Mouse (Mus musculus): Measurements from ENCODE around the gene Socs3. TPM values are rescaled to one million over a fixed set of nuclear protein-coding genes. Genes with fewer than 3 reads are reported as not detected.

The Socs3 gene
- 13.5 and 15.7 TPM in 2 replicates for polyA plus RNA-seq (2015; fragmentation: Nextera tagmentation; extraction: Ambion mirVana)

DNA sequence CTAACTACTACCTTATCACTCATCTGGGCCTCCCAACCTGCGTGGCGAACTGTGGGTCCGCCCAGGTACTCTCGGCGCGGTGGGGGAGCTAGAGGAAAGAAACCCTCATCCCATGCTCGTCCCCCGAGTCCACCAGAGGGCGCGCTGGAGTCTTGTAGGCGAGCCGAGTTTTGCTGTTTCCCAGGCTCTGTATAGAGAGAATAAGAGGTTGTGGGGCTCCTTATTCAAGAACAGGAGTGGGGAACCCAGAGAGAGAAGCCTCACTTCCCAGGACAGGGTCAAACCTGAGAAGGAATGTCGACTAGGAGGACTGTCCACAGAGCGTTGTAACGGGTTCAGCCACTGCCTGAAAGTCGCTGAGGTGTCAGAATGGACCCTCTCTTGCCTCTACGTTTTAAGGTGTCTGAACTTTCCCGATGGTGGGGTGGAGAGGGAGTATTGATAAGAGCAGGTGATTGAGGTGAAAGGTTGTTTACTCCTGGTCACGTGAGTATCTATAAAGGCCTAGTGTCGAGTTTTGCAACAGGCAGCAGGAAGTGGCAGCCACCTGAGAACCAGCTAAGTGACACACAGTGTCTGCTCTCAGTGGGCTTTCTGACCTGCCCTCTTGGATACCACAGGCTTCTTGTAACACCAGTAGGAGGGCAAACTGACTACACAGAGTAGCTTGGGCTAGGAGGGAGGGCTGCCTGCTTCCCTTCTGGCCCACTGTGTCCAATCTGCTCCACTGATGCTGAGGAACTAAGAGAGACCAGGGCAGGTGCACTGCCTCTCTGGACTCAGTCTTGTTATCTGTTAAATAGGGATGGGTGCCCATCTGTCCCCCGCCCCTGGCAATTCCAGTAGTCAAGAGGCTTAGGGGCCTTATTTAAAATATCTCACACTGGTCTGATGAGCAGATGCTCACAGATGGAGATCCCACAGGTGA is at the start of gene Socs3:
Socs3 (minus strand) TSS at position 103 of the 928 bp plus-strand sequence.
- TF ChIP-seq EP300 (optimal IDR thresholded peaks at IDR 0.05) (no peak), CTCF (IDR thresholded peaks at IDR 0.05; ENCODE audit: low read depth) (peak; percentile 97)
- DNase-seq (ENCODE audit: low spot score) (peak; percentile 98), ATAC-seq (ENCODE audit: low FRiP score, low TSS enrichment) (peak; percentile 58)
- peak within 1 kb of the TSS; percentile 93 for H3K4me2 ChIP-seq (replicated peaks; ENCODE audit: low read depth)
- H3K27ac ChIP-seq (replicated peaks) = peak within 1 kb of the TSS; percentile 99
- peaks cover 13% of the 10 kb centered on the region for H3K4me1 ChIP-seq (replicated peaks; ENCODE audit: control insufficient read depth, insufficient read depth)
- no peaks in the 10 kb centered on the region for H3K27me3 ChIP-seq (ENCODE audit: control insufficient read depth, insufficient read depth, low read length)
- 14% methylated on average over 21 of the region's 21 CpGs for WGBS
- peaks cover 5% of the 10 kb centered on the region; the same call in 1 of the 2 replicates for H3K36me3 ChIP-seq (ENCODE audit: control insufficient read depth, insufficient read depth, low read length)
- peak within 1 kb of the TSS; percentile 95 for H3K9ac ChIP-seq (ENCODE audit: low read length)
- H3K4me3 ChIP-seq (ENCODE audit: low read depth, low read length) = peak within 1 kb of the TSS; percentile 79
- no peaks in the 10 kb centered on the region for H3K9me3 ChIP-seq (ENCODE audit: control insufficient read depth, low read length)

DNA sequence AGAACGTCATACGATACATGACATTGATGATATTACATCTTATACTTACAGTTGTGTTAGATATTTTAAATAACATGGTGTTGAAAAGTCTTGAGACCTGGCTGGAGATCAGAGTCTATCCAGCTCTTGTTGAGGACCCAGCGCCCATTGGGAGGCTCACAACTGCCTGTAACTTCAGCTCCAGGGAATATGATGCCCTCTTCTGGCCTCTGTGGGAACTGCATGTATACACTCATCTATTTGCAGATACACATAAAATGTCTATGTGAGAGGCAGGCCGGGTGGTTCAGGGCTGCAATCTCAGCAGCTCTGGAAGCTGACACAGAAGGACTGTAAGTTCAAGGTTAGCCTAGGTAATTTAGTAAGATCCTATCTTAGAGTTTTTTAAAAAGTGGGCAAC is 48.5 kb upstream of the Socs3 start:
- 95% methylated on average over 4 of the region's 4 CpGs for WGBS
- Histone ChIP-seq H3K4me2 (replicated peaks; ENCODE audit: low read depth) (no peak overlapping the region), H3K9ac (ENCODE audit: low read length) (no peak overlapping the region), H3K9me3 (ENCODE audit: control insufficient read depth, low read length) (no peaks in the 10 kb centered on the region), H3K27me3 (ENCODE audit: control insufficient read depth, insufficient read depth, low read length) (no peaks in the 10 kb centered on the region), H3K4me3 (ENCODE audit: low read depth, low read length) (no peak overlapping the region), H3K36me3 (ENCODE audit: control insufficient read depth, insufficient read depth, low read length) (peaks cover 2% of the 10 kb centered on the region; the same call in 1 of the 2 replicates), H3K4me1 (replicated peaks; ENCODE audit: control insufficient read depth, insufficient read depth) (no peaks in the 10 kb centered on the region), H3K27ac (replicated peaks) (no peak overlapping the region)
- TF ChIP-seq CTCF (IDR thresholded peaks at IDR 0.05; ENCODE audit: low read depth) (peak; percentile 64), EP300 (optimal IDR thresholded peaks at IDR 0.05) (no peak)
- no peak for ATAC-seq (ENCODE audit: low FRiP score, low TSS enrichment)
- DNase-seq (ENCODE audit: low spot score) = no peak

DNA sequence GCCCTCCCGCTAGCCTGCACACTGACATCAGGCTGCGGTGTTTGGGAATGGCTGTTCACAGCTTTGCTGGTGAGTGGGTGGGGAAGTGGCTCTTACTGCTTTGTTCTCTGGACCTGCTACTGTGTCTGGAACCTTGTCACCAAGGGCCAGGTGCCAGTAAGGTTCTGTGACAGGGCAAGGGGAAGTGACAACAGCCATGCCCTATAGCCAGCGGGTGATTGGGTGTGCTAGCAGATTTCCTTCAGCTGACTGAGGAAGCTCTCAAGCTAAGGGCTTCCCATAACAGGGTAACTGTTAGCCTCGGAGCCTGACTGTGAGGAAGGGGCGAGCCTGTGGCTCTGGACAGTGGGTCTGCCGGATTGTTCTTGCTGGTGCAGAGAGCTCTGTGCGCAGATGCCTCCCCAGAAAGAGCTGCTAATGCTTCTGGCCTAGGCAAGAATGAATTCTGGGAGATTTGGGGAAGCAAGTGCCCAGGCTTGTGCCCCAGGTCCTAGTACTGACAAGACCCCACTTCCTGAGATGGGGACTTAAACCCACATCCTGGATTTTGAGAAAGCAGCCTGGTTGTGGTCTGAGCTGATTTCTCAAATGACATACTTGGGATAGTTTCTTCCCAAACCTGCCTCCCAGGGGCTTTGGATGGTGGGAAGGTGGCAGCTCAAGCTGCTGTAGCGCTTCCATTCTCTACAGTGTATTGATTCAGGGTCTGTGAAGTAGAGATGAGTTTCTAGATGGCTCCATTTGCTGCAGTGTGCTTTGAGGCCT is 45.7 kb upstream of the Socs3 start:
- Histone ChIP-seq H3K4me2 (replicated peaks; ENCODE audit: low read depth) (no peak overlapping the region), H3K4me3 (ENCODE audit: low read depth, low read length) (no peak overlapping the region), H3K9ac (ENCODE audit: low read length) (no peak overlapping the region), H3K27me3 (ENCODE audit: control insufficient read depth, insufficient read depth, low read length) (no peaks in the 10 kb centered on the region), H3K4me1 (replicated peaks; ENCODE audit: control insufficient read depth, insufficient read depth) (no peaks in the 10 kb centered on the region), H3K36me3 (ENCODE audit: control insufficient read depth, insufficient read depth, low read length) (no peaks in the 10 kb centered on the region; the same call in 1 of the 2 replicates), H3K27ac (replicated peaks) (no peak overlapping the region), H3K9me3 (ENCODE audit: control insufficient read depth, low read length) (no peaks in the 10 kb centered on the region)
- DNase-seq (ENCODE audit: low spot score) (no peak), ATAC-seq (ENCODE audit: low FRiP score, low TSS enrichment) (no peak)
- WGBS = 87% methylated on average over 8 of the region's 8 CpGs
- no peak for TF ChIP-seq CTCF (IDR thresholded peaks at IDR 0.05; ENCODE audit: low read depth)

GRCm38 (mm10) chr11:118014391-118014995 is 44.6 kb upstream of the Socs3 start:
- no peak overlapping the region for H3K27ac ChIP-seq (replicated peaks)

GRCm38 (mm10) chr11:118013339-118013738 is 43.5 kb upstream of the Socs3 start:
- DNase-seq (ENCODE audit: low spot score) = no peak
- Histone ChIP-seq H3K4me2 (replicated peaks; ENCODE audit: low read depth) (no peak overlapping the region), H3K27ac (replicated peaks) (no peak overlapping the region), H3K9me3 (ENCODE audit: control insufficient read depth, low read length) (no peaks in the 10 kb centered on the region), H3K4me1 (replicated peaks; ENCODE audit: control insufficient read depth, insufficient read depth) (peaks cover 4% of the 10 kb centered on the region), H3K4me3 (ENCODE audit: low read depth, low read length) (no peak overlapping the region), H3K36me3 (ENCODE audit: control insufficient read depth, insufficient read depth, low read length) (no peaks in the 10 kb centered on the region; the same call in 1 of the 2 replicates), H3K27me3 (ENCODE audit: control insufficient read depth, insufficient read depth, low read length) (no peaks in the 10 kb centered on the region), H3K9ac (ENCODE audit: low read length) (no peak overlapping the region; the same call in 1 of the 2 replicates)
- TF ChIP-seq EP300 (optimal IDR thresholded peaks at IDR 0.05) (no peak), CTCF (IDR thresholded peaks at IDR 0.05; ENCODE audit: low read depth) (no peak)
- ATAC-seq (ENCODE audit: low FRiP score, low TSS enrichment) = no peak
- 62% methylated on average over 2 of the region's 2 CpGs for WGBS

More at GRCm38 (mm10) chr11:118014391-118014995, 44.6 kb upstream of the Socs3 start:
- 79% methylated on average over 12 of the region's 12 CpGs for whole genome bisulfite sequencing
- no peak for TF ChIP-seq EP300 (optimal IDR thresholded peaks at IDR 0.05)
- no peak for TF ChIP-seq CTCF (IDR thresholded peaks at IDR 0.05; ENCODE audit: low read depth)
- DNase-seq (ENCODE audit: low spot score) (no peak), ATAC-seq (ENCODE audit: low FRiP score, low TSS enrichment) (no peak)
- H3K36me3 ChIP-seq (ENCODE audit: control insufficient read depth, insufficient read depth, low read length) = no peaks in the 10 kb centered on the region; the same call in 1 of the 2 replicates
- H3K27me3 ChIP-seq (ENCODE audit: control insufficient read depth, insufficient read depth, low read length) = no peaks in the 10 kb centered on the region
- peaks cover 3% of the 10 kb centered on the region for H3K4me1 ChIP-seq (replicated peaks; ENCODE audit: control insufficient read depth, insufficient read depth)
- H3K9ac ChIP-seq (ENCODE audit: low read length) = no peak overlapping the region; the same call in 1 of the 2 replicates
- no peak overlapping the region for H3K4me2 ChIP-seq (replicated peaks; ENCODE audit: low read depth)
- no peak overlapping the region for H3K4me3 ChIP-seq (ENCODE audit: low read depth, low read length)
- no peaks in the 10 kb centered on the region for H3K9me3 ChIP-seq (ENCODE audit: control insufficient read depth, low read length)
